Mouse (Mus musculus): ENCODE data around the gene Cldnd2. TPM values are rescaled to one million over a fixed set of nuclear protein-coding genes. Genes with fewer than 3 reads are reported as not detected.
A peak's percentile ranks its signal among the peaks of the same experiment; 100 is the strongest.

The Cldnd2 gene
- polyA plus RNA-seq, 1 experiment from 2014 or later: not detected

GRCm38 (mm10) chr7:43475706-43476105, 35.1 kb downstream of the Cldnd2 start:
- H3K4me1 ChIP-seq (replicated peaks; ENCODE audit: control insufficient read depth, insufficient read depth, low read length): no peaks in the 10 kb centered on the region
- H3K4me2 ChIP-seq (ENCODE audit: low read length): no peak overlapping the region
- 14% methylated on average over 23 of the region's 23 CpGs for whole genome bisulfite sequencing
- no peak overlapping the region for H3K27ac ChIP-seq (ENCODE audit: low read depth)
- H3K9ac ChIP-seq (ENCODE audit: low read length): no peak overlapping the region
- DNase-seq (ENCODE audit: low spot score): no peak
- ATAC-seq (replicated peaks; ENCODE audit: low FRiP score, low TSS enrichment, low read depth): 0 out of 2 replicates have a peak, but pooled peaks have one; percentile 24
- no peak overlapping the region for H3K4me3 ChIP-seq (ENCODE audit: low read depth, low read length)
- H3K27me3 ChIP-seq (replicated peaks; ENCODE audit: control insufficient read depth, insufficient read depth, low read length): peaks cover 42% of the 10 kb centered on the region
- H3K36me3 ChIP-seq (ENCODE audit: control insufficient read depth, insufficient read depth, low read length): no peaks in the 10 kb centered on the region
- no peaks in the 10 kb centered on the region for H3K9me3 ChIP-seq (ENCODE audit: control insufficient read depth, low read length)

GRCm38 (mm10) chr7:43476376-43476775, 35.8 kb downstream of the Cldnd2 start:
- ATAC-seq (replicated peaks; ENCODE audit: low FRiP score, low TSS enrichment, low read depth) (no peak), DNase-seq (ENCODE audit: low spot score) (no peak)
- Histone ChIP-seq H3K9ac (ENCODE audit: low read length) (no peak overlapping the region), H3K27ac (ENCODE audit: low read depth) (no peak overlapping the region), H3K9me3 (ENCODE audit: control insufficient read depth, low read length) (no peaks in the 10 kb centered on the region), H3K4me3 (ENCODE audit: low read depth, low read length) (no peak overlapping the region), H3K27me3 (replicated peaks; ENCODE audit: control insufficient read depth, insufficient read depth, low read length) (peaks cover 42% of the 10 kb centered on the region), H3K36me3 (ENCODE audit: control insufficient read depth, insufficient read depth, low read length) (no peaks in the 10 kb centered on the region), H3K4me2 (ENCODE audit: low read length) (no peak overlapping the region), H3K4me1 (replicated peaks; ENCODE audit: control insufficient read depth, insufficient read depth, low read length) (no peaks in the 10 kb centered on the region)
- 5% methylated on average over 13 of the region's 13 CpGs for WGBS

GRCm38 (mm10) chr7:43481191-43481590, 40.6 kb downstream of the Cldnd2 start:
- no peak overlapping the region for H3K4me3 ChIP-seq (ENCODE audit: low read depth, low read length)
- no peaks in the 10 kb centered on the region for H3K36me3 ChIP-seq (ENCODE audit: control insufficient read depth, insufficient read depth, low read length)
- H3K9ac ChIP-seq (ENCODE audit: low read length): no peak overlapping the region
- H3K4me2 ChIP-seq (ENCODE audit: low read length): no peak overlapping the region
- H3K27me3 ChIP-seq (replicated peaks; ENCODE audit: control insufficient read depth, insufficient read depth, low read length): peaks cover 26% of the 10 kb centered on the region
- H3K27ac ChIP-seq (ENCODE audit: low read depth): no peak overlapping the region
- H3K4me1 ChIP-seq (replicated peaks; ENCODE audit: control insufficient read depth, insufficient read depth, low read length): no peaks in the 10 kb centered on the region
- ATAC-seq (replicated peaks; ENCODE audit: low FRiP score, low TSS enrichment, low read depth): no peak
- 69% methylated on average over 3 of the region's 3 CpGs for WGBS
- DNase-seq (ENCODE audit: low spot score): no peak
- no peaks in the 10 kb centered on the region for H3K9me3 ChIP-seq (ENCODE audit: control insufficient read depth, low read length)

- H3K9ac ChIP-seq (ENCODE audit: low read length): no peak overlapping the region
- no peak for DNase-seq (ENCODE audit: low spot score)
- ATAC-seq (replicated peaks; ENCODE audit: low FRiP score, low TSS enrichment, low read depth): 0 out of 2 replicates have a peak, but pooled peaks have one; percentile 30
Observed at GRCm38 (mm10) chr7:43482090-43482716, 41.6 kb downstream of the Cldnd2 start.

GRCm38 (mm10) chr7:43483236-43483635, 42.7 kb downstream of the Cldnd2 start:
- no peak overlapping the region for H3K9ac ChIP-seq (ENCODE audit: low read length)
- H3K36me3 ChIP-seq (ENCODE audit: control insufficient read depth, insufficient read depth, low read length): no peaks in the 10 kb centered on the region
- H3K4me2 ChIP-seq (ENCODE audit: low read length): no peak overlapping the region
- no peaks in the 10 kb centered on the region for H3K4me1 ChIP-seq (replicated peaks; ENCODE audit: control insufficient read depth, insufficient read depth, low read length)
- peaks cover 6% of the 10 kb centered on the region; the same call in 1 of the 2 replicates for H3K27me3 ChIP-seq (replicated peaks; ENCODE audit: control insufficient read depth, insufficient read depth, low read length)
- no peak overlapping the region for H3K4me3 ChIP-seq (ENCODE audit: low read depth, low read length)
- no peaks in the 10 kb centered on the region for H3K9me3 ChIP-seq (ENCODE audit: control insufficient read depth, low read length)
- H3K27ac ChIP-seq (ENCODE audit: low read depth): no peak overlapping the region
- WGBS: 6% methylated on average over 10 of the region's 10 CpGs
- DNase-seq (ENCODE audit: low spot score): peak; percentile 73
- ATAC-seq (replicated peaks; ENCODE audit: low FRiP score, low TSS enrichment, low read depth): no peak

More at GRCm38 (mm10) chr7:43482090-43482716, 41.6 kb downstream of the Cldnd2 start:
- Histone ChIP-seq H3K27me3 (replicated peaks; ENCODE audit: control insufficient read depth, insufficient read depth, low read length) (peaks cover 16% of the 10 kb centered on the region), H3K4me3 (ENCODE audit: low read depth, low read length) (no peak overlapping the region), H3K27ac (ENCODE audit: low read depth) (no peak overlapping the region), H3K9me3 (ENCODE audit: control insufficient read depth, low read length) (no peaks in the 10 kb centered on the region), H3K4me2 (ENCODE audit: low read length) (no peak overlapping the region), H3K4me1 (replicated peaks; ENCODE audit: control insufficient read depth, insufficient read depth, low read length) (no peaks in the 10 kb centered on the region), H3K36me3 (ENCODE audit: control insufficient read depth, insufficient read depth, low read length) (no peaks in the 10 kb centered on the region)
- WGBS: 62% methylated on average over 8 of the region's 8 CpGs

GRCm38 (mm10) chr7:43488646-43489045, 48.1 kb downstream of the Cldnd2 start:
- Histone ChIP-seq H3K36me3 (ENCODE audit: control insufficient read depth, insufficient read depth, low read length) (no peaks in the 10 kb centered on the region), H3K9ac (ENCODE audit: low read length) (no peak overlapping the region), H3K27ac (ENCODE audit: low read depth) (no peak overlapping the region), H3K27me3 (replicated peaks; ENCODE audit: control insufficient read depth, insufficient read depth, low read length) (peaks cover 2% of the 10 kb centered on the region; the same call in 1 of the 2 replicates), H3K9me3 (ENCODE audit: control insufficient read depth, low read length) (no peaks in the 10 kb centered on the region), H3K4me1 (replicated peaks; ENCODE audit: control insufficient read depth, insufficient read depth, low read length) (no peaks in the 10 kb centered on the region), H3K4me3 (ENCODE audit: low read depth, low read length) (no peak overlapping the region), H3K4me2 (ENCODE audit: low read length) (no peak overlapping the region)
- WGBS: 43% methylated on average over 5 of the region's 5 CpGs
- ATAC-seq (replicated peaks; ENCODE audit: low FRiP score, low TSS enrichment, low read depth): no peak
- DNase-seq (ENCODE audit: low spot score): no peak

GRCm38 (mm10) chr7:43489631-43490125, 49.1 kb downstream of the Cldnd2 start, which contains the start of gene Iglon5:
TSS of gene Iglon5 (minus strand) at chr7:43490075.
- Histone ChIP-seq H3K9me3 (ENCODE audit: control insufficient read depth, low read length) (no peaks in the 10 kb centered on the region), H3K4me2 (ENCODE audit: low read length) (peak within 1 kb of the TSS; percentile 58), H3K27me3 (replicated peaks; ENCODE audit: control insufficient read depth, insufficient read depth, low read length) (peaks cover 2% of the 10 kb centered on the region; the same call in 1 of the 2 replicates), H3K9ac (ENCODE audit: low read length) (peak within 1 kb of the TSS; percentile 44), H3K4me3 (ENCODE audit: low read depth, low read length) (peak within 1 kb of the TSS; percentile 46), H3K36me3 (ENCODE audit: control insufficient read depth, insufficient read depth, low read length) (no peaks in the 10 kb centered on the region), H3K4me1 (replicated peaks; ENCODE audit: control insufficient read depth, insufficient read depth, low read length) (no peaks in the 10 kb centered on the region), H3K27ac (ENCODE audit: low read depth) (no peak within 1 kb of the TSS)
- 1% methylated on average over 14 of the region's 41 CpGs for WGBS
- ATAC-seq (replicated peaks; ENCODE audit: low FRiP score, low TSS enrichment, low read depth) (peak; percentile 37; the same call in 1 of the 2 replicates), DNase-seq (ENCODE audit: low spot score) (no peak)

GRCm38 (mm10) chr7:43490182-43490584, 49.6 kb downstream of the Cldnd2 start:
- 3% methylated on average over 3 of the region's 13 CpGs for WGBS
- peak; percentile 80 for ATAC-seq (replicated peaks; ENCODE audit: low FRiP score, low TSS enrichment, low read depth)

More at GRCm38 (mm10) chr7:43490182-43490584, 49.6 kb downstream of the Cldnd2 start:
- Histone ChIP-seq H3K36me3 (ENCODE audit: control insufficient read depth, insufficient read depth, low read length) (no peaks in the 10 kb centered on the region), H3K4me2 (ENCODE audit: low read length) (peak overlapping the region; percentile 58), H3K4me1 (replicated peaks; ENCODE audit: control insufficient read depth, insufficient read depth, low read length) (no peaks in the 10 kb centered on the region), H3K4me3 (ENCODE audit: low read depth, low read length) (peak overlapping the region; percentile 46), H3K27me3 (replicated peaks; ENCODE audit: control insufficient read depth, insufficient read depth, low read length) (peaks cover 6% of the 10 kb centered on the region; the same call in 1 of the 2 replicates), H3K27ac (ENCODE audit: low read depth) (no peak overlapping the region), H3K9me3 (ENCODE audit: control insufficient read depth, low read length) (no peaks in the 10 kb centered on the region), H3K9ac (ENCODE audit: low read length) (peak overlapping the region; percentile 44)
- DNase-seq (ENCODE audit: low spot score): peak; percentile 72
